8 mouse cellular contexts compared by ENCODE assay signal in genomic region chrX:8132017-8132976, GRCm38 (mm10). TPM values are rescaled to one million over a fixed set of nuclear protein-coding genes. Genes with fewer than 3 reads are reported as not detected.
DNase-seq lines count a peak whose midpoint lies in the region; ATAC-seq and TF ChIP-seq lines count a peak whose summit lies in the region.

Wdr13 (minus strand) TSS chrX:8132892.

- intact Hi-C loops in heart, postnatal 25 days (cut with DNase I) = no loop called here

- H3K4me3 ChIP-seq in forebrain, embryonic 15.5 days = peak within 1 kb of the TSS; percentile 61
- H3K4me3 ChIP-seq in lung, adult 2 months (replicated peaks; ENCODE audit: extremely low read depth, low read depth, low read length) = peak within 1 kb of the TSS; percentile 89

- peak within 1 kb of the TSS; percentile 61 for H3K9ac ChIP-seq in forebrain, embryonic 15.5 days (replicated peaks)

- peak; percentile 88; the same call in 1 of the 2 replicates for TF ChIP-seq POLR2A in lung, adult 2 months (IDR thresholded peaks at IDR 0.05; ENCODE audit: borderline replicate concordance, extremely low read depth, low read depth, low read length)

- TF ChIP-seq CTCF in lung, adult 2 months (IDR thresholded peaks at IDR 0.05; ENCODE audit: insufficient read depth, low read length) = no peak

- no peaks in the 10 kb centered on the region for H3K27me3 ChIP-seq in forebrain, embryonic 15.5 days

- peak within 1 kb of the TSS; percentile 92 for H3K27ac ChIP-seq in forebrain, embryonic 15.5 days (replicated peaks)

- H3K4me2 ChIP-seq in forebrain, embryonic 15.5 days (replicated peaks) = peak within 1 kb of the TSS; percentile 43

- 21% methylated on average over 39 of the region's 40 CpGs for WGBS in forebrain, embryonic 15.5 days
- 23% methylated on average over 40 of the region's 40 CpGs for WGBS in lung, adult 2 months

- DNase-seq in ES-CJ7 (ENCODE audit: low read depth, low spot score) = peak; percentile 95
- peak; percentile 86 for DNase-seq in cerebellum, adult 11 months
- DNase-seq in heart, postnatal 25 days (ENCODE audit: low spot score) = peak; percentile 81
- DNase-seq in layer of hippocampus, adult 18-20 months (ENCODE audit: low spot score in 2 of 2) = peak; percentile 83 to 93
- DNase-seq in lung, adult 2 months = peak; percentile 75
- DNase-seq in thymus, adult 18-20 months = peak; percentile 76 to 84

- peak; percentile 87 for ATAC-seq in forebrain, embryonic 15.5 days (replicated peaks)
- ATAC-seq in neutrophil, adult 5-6 weeks (ENCODE audit: extremely low read depth, insufficient number of reproducible peaks, low FRiP score, poor library complexity, severe bottlenecking) = peak; percentile 87

- no peaks in the 10 kb centered on the region for H3K9me3 ChIP-seq in forebrain, embryonic 15.5 days

- H3K4me1 ChIP-seq in forebrain, embryonic 15.5 days = peaks cover 7% of the 10 kb centered on the region
- H3K4me1 ChIP-seq in lung, adult 2 months (ENCODE audit: control insufficient read depth, insufficient read depth, low read length) = peaks cover 2% of the 10 kb centered on the region; the same call in 1 of the 2 replicates

- H3K36me3 ChIP-seq in forebrain, embryonic 15.5 days = peaks cover 9% of the 10 kb centered on the region; the same call in 1 of the 2 replicates

RNA-seq across cellular contexts. Expression of gene Wdr13, which starts in this region (rescaled TPM):
- 52.0 and 53.0 TPM in 2 replicates for polyA plus RNA-seq in forebrain, embryonic 15.5 days (2015; fragmentation: Nextera tagmentation; extraction: Ambion mirVana)
- 10 to 100 TPM; 43.6 to 46.6 TPM for total RNA-seq in heart, postnatal 25 days (2021)
- total RNA-seq in layer of hippocampus, adult 18-20 months (2021) = 100 to 1,000 TPM; 205 to 211 TPM
- polyA plus RNA-seq in lung, adult 2 months (2012; rRNA removed) = 137 and 139 TPM in 2 replicates
- 55.2 and 56.3 TPM in 2 replicates for total RNA-seq in neutrophil, adult 5-6 weeks (2017)

Comparison
In these comparisons a context has a peak if more than half of its experiments do, and no peak if none do; other contexts are left out.
1. Peak in every context shown above with its lines: DNase-seq, ATAC-seq, H3K4me3 ChIP-seq and H3K27ac ChIP-seq.